Mouse (Mus musculus) cerebral cortex, adult 2 months (tissue): ENCODE results near the gene Krt28.

Source experiments
- WGBS: fragments of 180-500 bp; shearing (Covaris S2); methylation state at CpG from one replicate; pipeline ENCODE4 v1.1.7; 2018; 5-methylcytosine and 5-hydroxymethylcytosine counted together

Gene Krt28

GRCm38 (mm10) chr11:99366791-99367190, 7.9 kb downstream of the Krt28 start:
- 58% methylated on average over 10 of the region's 10 CpGs for WGBS

GRCm38 (mm10) chr11:99364412-99364811, 10.3 kb downstream of the Krt28 start:
- 21% methylated on average over 9 of the region's 9 CpGs for WGBS

GRCm38 (mm10) chr11:99361423-99361822, 13.3 kb downstream of the Krt28 start:
- WGBS: 88% methylated on average over 8 of the region's 8 CpGs

GRCm38 (mm10) chr11:99351004-99351403, 23.7 kb downstream of the Krt28 start, which contains the start of gene Krt27:
Gene Krt27 (minus strand): TSS chr11:99351104.
- 87% methylated on average over 12 of the region's 12 CpGs for WGBS

GRCm38 (mm10) chr11:99339299-99339847, 35.3 kb downstream of the Krt28 start:
- 59% methylated on average over 11 of the region's 11 CpGs for WGBS

GRCm38 (mm10) chr11:99337866-99338265, 36.8 kb downstream of the Krt28 start, which contains the start of gene Krt26:
Gene Krt26 (minus strand): TSS chr11:99337966.
- 91% methylated on average over 11 of the region's 11 CpGs for WGBS

- 42% methylated on average over 13 of the region's 13 CpGs for WGBS
Measured at GRCm38 (mm10) chr11:99333426-99333825, 41.3 kb downstream of the Krt28 start.

GRCm38 (mm10) chr11:99329655-99330054, 45.0 kb downstream of the Krt28 start:
- 76% methylated on average over 2 of the region's 2 CpGs for WGBS

- 93% methylated on average over 11 of the region's 11 CpGs for WGBS
Measured at GRCm38 (mm10) chr11:99322851-99323250, 51.9 kb downstream of the Krt28 start, which contains the start of gene Krt25. Gene Krt25 (minus strand): TSS chr11:99322951.

- 93% methylated on average over 14 of the region's 14 CpGs for WGBS
Measured at GRCm38 (mm10) chr11:99321094-99321493, 53.6 kb downstream of the Krt28 start.

- WGBS: 70% methylated on average over 9 of the region's 9 CpGs
Measured at GRCm38 (mm10) chr11:99319127-99319526, 55.6 kb downstream of the Krt28 start.

GRCm38 (mm10) chr11:99316543-99316942, 58.2 kb downstream of the Krt28 start:
- 70% methylated on average over 8 of the region's 8 CpGs for WGBS
